Mouse (Mus musculus) cortical plate, adult 2 months (tissue): ENCODE data around the gene Adamts15. TPM values are rescaled to one million over a fixed set of nuclear protein-coding genes. Genes with fewer than 3 reads are reported as not detected.

ENCODE experiments used
- H3K27ac ChIP-seq: fragments of 200-500 bp; 2 replicates; pipeline ENCODE4 v1.5.1; 2012; ENCODE audit warnings: low read length, control low read depth, inconsistent platforms; ENCODE audit not compliant: insufficient read depth
- H3K4me1 ChIP-seq: fragments of 200-500 bp; 2 replicates; pipeline ENCODE4 v1.6.1; 2011; ENCODE audit warnings: low read length; ENCODE audit not compliant: control insufficient read depth, insufficient read depth
- H3K4me3 ChIP-seq: fragments of 200-500 bp; 2 replicates; pipeline ENCODE4 v1.5.1; 2011; ENCODE audit warnings: mild to moderate bottlenecking, low read length, control low read depth; ENCODE audit not compliant: insufficient read depth
- CTCF ChIP-seq: fragments of 200-500 bp; IDR thresholded peaks from 2 replicates; pipeline ENCODE4 v1.5.1; 2011; ENCODE audit warnings: mild to moderate bottlenecking, control low read depth, low read length; ENCODE audit not compliant: insufficient read depth; ENCODE audit errors: extremely low read depth
- POLR2A ChIP-seq: fragments of 200-500 bp; IDR thresholded peaks from 2 replicates; pipeline ENCODE4 v1.6.1; 2011; ENCODE audit warnings: mild to moderate bottlenecking, low read length, control low read depth; ENCODE audit not compliant: insufficient read depth; ENCODE audit errors: extremely low read depth
- polyA plus RNA-seq: library from polyadenylated mRNA; depleted of rRNA; stranded (reverse); fragments of >200 nt; gene quantifications from 2 replicates; pipeline ENCODE4 v1.2.3, GENCODE M21; 2012; rRNA removed

Adamts15 gene
- polyA plus RNA-seq, 1 experiment = 3.6 TPM

DNA sequence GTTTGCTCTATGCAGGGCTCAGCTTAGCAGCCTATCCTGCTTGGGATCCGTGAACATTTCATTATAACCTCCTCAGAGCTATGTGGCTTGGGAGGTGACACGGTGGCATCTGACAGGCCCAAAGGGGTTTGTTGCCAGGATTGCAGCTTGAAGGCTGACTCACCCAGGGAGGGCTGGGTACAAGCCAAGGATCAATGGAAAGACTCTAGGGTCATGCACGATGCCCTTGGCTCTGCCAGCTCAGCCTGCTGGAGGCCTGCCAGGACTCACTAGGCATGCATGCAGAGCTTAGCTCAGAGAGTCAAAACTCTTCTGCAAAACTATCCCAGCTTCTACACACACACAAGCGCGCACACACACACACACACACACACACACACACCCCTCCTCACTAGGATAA is 25.5 kb downstream of the Adamts15 start:
- no peak overlapping the region for H3K4me3 ChIP-seq
- no peak overlapping the region for H3K27ac ChIP-seq
- TF ChIP-seq POLR2A = no peak
- no peak for TF ChIP-seq CTCF
- no peaks in the 10 kb centered on the region for H3K4me1 ChIP-seq

DNA sequence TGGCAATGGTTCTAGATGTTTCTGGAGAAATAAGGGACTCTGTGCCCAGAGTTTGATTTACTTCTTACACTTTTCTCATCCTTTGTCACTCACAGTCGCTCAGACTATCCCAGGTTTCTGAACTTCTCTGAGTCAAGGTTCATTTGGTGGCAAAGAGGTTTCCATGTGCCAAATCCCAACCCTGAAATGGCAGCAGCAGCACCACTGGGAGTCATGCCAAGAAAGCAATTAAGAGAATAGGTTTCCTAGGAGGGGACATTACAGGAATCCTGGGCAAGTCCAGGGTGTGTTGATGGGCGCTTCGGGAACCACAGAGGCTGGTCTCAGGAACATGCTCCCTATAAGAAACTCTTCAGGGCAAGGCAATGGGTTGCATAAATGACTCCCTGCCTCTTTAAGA is 26.6 kb downstream of the Adamts15 start:
- no peak overlapping the region for H3K4me3 ChIP-seq

GRCm38 (mm10) chr9:30886276-30886675 is 36.0 kb downstream of the Adamts15 start:
- Histone ChIP-seq H3K4me1 (no peaks in the 10 kb centered on the region), H3K27ac (no peak overlapping the region)
- TF ChIP-seq CTCF = no peak
- TF ChIP-seq POLR2A = no peak

More for the DNA sequence above, 26.6 kb downstream of the Adamts15 start:
- TF ChIP-seq POLR2A (no peak), CTCF (no peak)
- no peak overlapping the region for H3K27ac ChIP-seq
- H3K4me1 ChIP-seq = no peaks in the 10 kb centered on the region

DNA sequence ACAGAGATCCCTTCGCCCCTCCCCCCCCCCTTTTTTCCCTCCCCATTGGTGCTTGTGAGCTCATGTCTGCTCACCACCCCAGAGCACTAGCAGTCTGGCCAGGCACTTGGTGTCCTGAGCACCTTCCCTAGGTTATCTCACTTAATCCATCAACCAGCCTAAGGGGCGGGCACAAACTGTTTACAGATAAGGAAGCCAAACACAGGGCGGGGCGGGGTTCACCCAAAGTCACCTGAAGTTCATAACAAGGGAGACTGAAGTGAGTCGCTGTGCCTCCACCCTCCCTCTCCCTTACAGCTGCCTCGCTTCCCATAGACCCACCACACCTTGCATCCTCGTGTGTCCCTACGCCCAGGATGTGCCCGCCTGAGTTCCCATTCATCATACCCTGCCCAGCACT is 41.7 kb downstream of the Adamts15 start:
- Histone ChIP-seq H3K4me3 (no peak overlapping the region), H3K27ac (no peak overlapping the region), H3K4me1 (no peaks in the 10 kb centered on the region)
- TF ChIP-seq CTCF (no peak), POLR2A (no peak)

More at GRCm38 (mm10) chr9:30886276-30886675, 36.0 kb downstream of the Adamts15 start:
- no peak overlapping the region for H3K4me3 ChIP-seq

DNA sequence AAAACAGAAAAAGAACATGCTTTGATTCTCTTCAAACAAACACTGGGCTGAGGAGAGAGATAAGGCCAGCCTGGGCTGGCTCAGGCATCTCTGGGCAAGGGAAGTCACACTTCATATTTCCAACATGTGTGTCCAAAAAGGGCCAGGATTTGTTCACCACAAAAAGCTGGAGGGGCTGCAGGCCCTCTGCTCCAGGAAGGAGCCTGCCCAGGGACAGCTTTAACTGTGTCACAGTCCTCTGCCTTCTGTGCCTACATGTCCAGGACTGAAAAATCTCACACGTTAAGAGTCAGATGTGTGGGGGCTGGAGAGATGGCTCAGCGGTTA is 42.3 kb downstream of the Adamts15 start:
- no peak overlapping the region for H3K27ac ChIP-seq
- H3K4me3 ChIP-seq = no peak overlapping the region
- no peaks in the 10 kb centered on the region for H3K4me1 ChIP-seq
- TF ChIP-seq POLR2A (no peak), CTCF (no peak)

DNA sequence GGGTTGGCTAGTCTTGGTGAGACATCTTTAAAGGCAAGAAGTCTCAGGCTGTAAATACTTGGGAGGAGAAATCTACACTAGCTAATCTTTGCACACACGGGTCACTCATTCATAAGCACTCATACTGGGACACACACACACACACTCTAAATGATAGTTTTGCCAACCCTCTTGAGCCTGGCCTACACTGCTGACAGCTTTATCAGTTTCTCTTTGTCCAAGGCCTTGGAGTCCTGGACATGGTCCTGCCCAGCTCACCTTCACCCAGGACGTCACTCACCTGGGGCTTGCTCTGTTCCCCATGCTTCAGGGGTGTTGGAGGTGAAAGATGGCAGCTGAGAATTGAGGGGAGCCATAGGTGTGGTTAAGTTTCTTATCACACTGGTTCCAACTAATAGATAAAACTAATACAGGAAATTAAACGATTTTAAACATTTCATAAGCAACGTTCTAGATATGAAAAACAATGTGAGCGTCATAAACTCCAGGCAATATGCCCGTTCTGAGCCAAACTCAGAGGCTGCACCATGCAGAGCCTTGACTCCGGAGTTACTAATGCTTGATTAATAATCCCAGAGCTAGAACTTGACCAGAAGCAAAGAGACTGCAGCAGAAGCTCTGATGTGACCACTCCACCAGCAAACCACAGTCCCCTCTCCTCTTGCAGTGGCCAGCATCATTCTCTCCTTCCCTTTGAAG is 42.9 kb downstream of the Adamts15 start:
- no peak for TF ChIP-seq CTCF
- H3K27ac ChIP-seq = no peak overlapping the region
- no peak overlapping the region for H3K4me3 ChIP-seq
- no peaks in the 10 kb centered on the region for H3K4me1 ChIP-seq

DNA sequence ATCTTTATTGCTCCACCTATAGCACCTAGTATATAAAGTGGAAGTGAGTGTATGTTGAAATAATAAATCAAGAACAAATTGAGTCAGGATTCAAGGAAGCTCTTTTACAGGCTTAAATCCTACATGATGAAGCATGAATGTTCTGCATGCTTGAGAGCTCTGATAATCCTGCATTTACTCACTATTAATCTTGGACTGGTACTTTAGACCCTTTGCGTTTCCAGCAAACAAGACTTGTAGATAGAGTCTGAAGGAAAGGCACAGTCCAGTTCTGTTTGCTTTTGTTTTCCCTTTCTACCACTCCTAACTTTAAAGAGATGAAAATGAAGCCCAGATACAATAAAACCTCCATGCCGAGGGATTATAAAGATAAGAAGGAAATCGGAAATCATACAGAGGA is 45.7 kb downstream of the Adamts15 start:
- Histone ChIP-seq H3K4me1 (no peaks in the 10 kb centered on the region), H3K27ac (no peak overlapping the region), H3K4me3 (no peak overlapping the region)
- TF ChIP-seq CTCF = no peak
- no peak for TF ChIP-seq POLR2A

DNA sequence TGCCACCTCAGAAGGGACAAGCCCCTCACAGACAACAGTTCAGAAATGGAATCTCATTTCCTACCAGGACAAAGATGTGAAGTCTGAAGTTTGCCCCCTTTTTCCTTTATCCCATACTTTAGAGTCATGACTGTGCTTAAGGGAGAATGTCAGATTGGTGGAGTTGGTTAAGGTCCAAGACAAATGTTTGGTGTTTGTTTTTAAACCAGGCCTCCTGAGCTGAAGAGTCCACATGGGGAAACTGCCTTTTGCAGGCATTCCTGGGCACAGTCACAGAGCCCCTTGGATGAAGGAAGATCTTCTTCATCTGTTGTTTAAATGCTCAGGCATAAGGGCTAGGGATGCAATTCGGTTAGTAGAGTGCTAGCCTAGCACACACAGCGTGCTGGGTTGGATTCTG is 66.4 kb downstream of the Adamts15 start:
- H3K4me1 ChIP-seq = no peaks in the 10 kb centered on the region
- no peak overlapping the region for H3K4me3 ChIP-seq
- H3K27ac ChIP-seq = no peak overlapping the region
- no peak for TF ChIP-seq CTCF
- TF ChIP-seq POLR2A = no peak

GRCm38 (mm10) chr9:30851841-30852240 is 70.4 kb downstream of the Adamts15 start:
- H3K27ac ChIP-seq = no peak overlapping the region
- TF ChIP-seq CTCF = no peak
- TF ChIP-seq POLR2A = no peak
- H3K4me3 ChIP-seq = no peak overlapping the region
- H3K4me1 ChIP-seq = no peaks in the 10 kb centered on the region

DNA sequence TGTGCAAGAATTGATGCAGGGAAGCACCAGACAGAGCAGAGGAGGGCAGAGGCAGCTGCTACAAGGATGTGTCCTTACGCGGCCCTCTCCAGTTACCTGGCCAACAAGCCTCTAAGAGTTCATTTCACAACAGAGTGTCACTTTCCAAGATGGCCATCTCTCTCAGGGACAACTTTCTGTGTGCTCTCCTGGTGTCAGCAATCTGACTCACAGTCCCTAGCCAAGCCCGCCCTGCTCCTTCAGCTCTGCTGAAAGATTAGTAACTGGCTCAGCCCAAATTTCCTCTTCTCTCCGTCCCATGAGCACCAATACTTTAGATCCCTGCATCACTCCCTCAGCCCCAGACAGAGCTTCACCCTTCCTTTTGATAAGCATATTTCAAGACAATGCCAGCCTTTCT is 72.3 kb downstream of the Adamts15 start:
- TF ChIP-seq CTCF (no peak), POLR2A (no peak)
- H3K27ac ChIP-seq = no peak overlapping the region
- H3K4me1 ChIP-seq = no peaks in the 10 kb centered on the region
- no peak overlapping the region for H3K4me3 ChIP-seq

DNA sequence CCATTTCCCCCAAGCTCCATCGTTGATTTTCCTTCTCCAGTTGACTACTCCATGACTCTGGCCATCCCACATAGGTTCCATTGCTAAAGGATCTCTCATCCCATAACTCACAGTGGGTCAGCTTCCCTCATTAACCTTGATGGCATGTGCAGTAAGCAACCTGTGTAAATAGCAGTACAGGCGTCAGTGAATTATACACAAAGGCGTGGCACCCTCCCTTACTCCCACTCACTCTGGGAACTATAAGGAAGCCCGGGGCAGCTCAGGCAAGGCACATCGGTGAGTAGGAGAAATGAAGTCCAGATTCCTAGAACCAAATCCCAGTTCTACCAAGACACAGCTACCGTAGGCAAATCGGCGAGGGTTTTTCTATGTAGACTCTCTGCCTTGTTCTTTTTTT is 72.8 kb downstream of the Adamts15 start:
- no peak overlapping the region for H3K27ac ChIP-seq
- no peak for TF ChIP-seq CTCF
- no peak for TF ChIP-seq POLR2A
- H3K4me1 ChIP-seq = no peaks in the 10 kb centered on the region
- no peak overlapping the region for H3K4me3 ChIP-seq

Other genes starting within 250 kb of the Adamts15 start
- 2.0 TPM in 2 replicates for gene Adamts8, start 20.1 kb upstream of the Adamts15 start, polyA plus RNA-seq
- 8.5 and 8.6 TPM in 2 replicates for gene Zbtb44, start 108.2 kb upstream of the Adamts15 start, polyA plus RNA-seq
- gene St14, start 209.4 kb upstream of the Adamts15 start, polyA plus RNA-seq = 0.29 and 0.55 TPM in 2 replicates